Mouse (Mus musculus): ENCODE results near the gene Prg3. TPM values are rescaled to one million over a fixed set of nuclear protein-coding genes. Genes with fewer than 3 reads are reported as not detected.

The Prg3 gene
- not detected in 2 replicates for total RNA-seq (2021)
- long read RNA-seq: 0 reads

GRCm38 (mm10) chr2:84987930-84988329 is at the start of gene Prg3:
Prg3 (plus strand) TSS chr2:84988215.
- DNase-seq: no peak

- DNase-seq: peak; percentile 15
Observed at GRCm38 (mm10) chr2:84938249-84938946, 49.6 kb upstream of the Prg3 start.

- DNase-seq: no peak
Observed at GRCm38 (mm10) chr2:84939306-84939705, 48.7 kb upstream of the Prg3 start.

- DNase-seq: no peak
Observed at GRCm38 (mm10) chr2:84939711-84940110, 48.3 kb upstream of the Prg3 start.

GRCm38 (mm10) chr2:84941332-84941731 is 46.7 kb upstream of the Prg3 start:
- DNase-seq: no peak

- no peak for DNase-seq
Observed at GRCm38 (mm10) chr2:84941795-84942194, 46.2 kb upstream of the Prg3 start.

GRCm38 (mm10) chr2:84947154-84947771 is 40.8 kb upstream of the Prg3 start:
- no peak for DNase-seq

- DNase-seq: no peak
Observed at GRCm38 (mm10) chr2:84948252-84948651, 39.8 kb upstream of the Prg3 start.

GRCm38 (mm10) chr2:84948721-84949120 is 39.3 kb upstream of the Prg3 start:
- DNase-seq: no peak

- no peak for DNase-seq
Observed at GRCm38 (mm10) chr2:84951027-84951426, 37.0 kb upstream of the Prg3 start.

- DNase-seq: no peak
Observed at GRCm38 (mm10) chr2:84952251-84952650, 35.8 kb upstream of the Prg3 start.

- no peak for DNase-seq
Observed at GRCm38 (mm10) chr2:84952693-84953092, 35.3 kb upstream of the Prg3 start.

- no peak for DNase-seq
Observed at GRCm38 (mm10) chr2:84955435-84955834, 32.6 kb upstream of the Prg3 start.

- DNase-seq: peak; percentile 80
Observed at GRCm38 (mm10) chr2:84956274-84956673, 31.7 kb upstream of the Prg3 start.

GRCm38 (mm10) chr2:84958588-84959264 is 29.3 kb upstream of the Prg3 start:
- no peak for DNase-seq

GRCm38 (mm10) chr2:84961300-84961699 is 26.7 kb upstream of the Prg3 start:
- peak; percentile 66 for DNase-seq

- DNase-seq: no peak
Observed at GRCm38 (mm10) chr2:84961901-84962300, 26.1 kb upstream of the Prg3 start.

GRCm38 (mm10) chr2:84962906-84963507 is 25.0 kb upstream of the Prg3 start:
- DNase-seq: no peak

- DNase-seq: no peak
Observed at GRCm38 (mm10) chr2:84964111-84964801, 23.8 kb upstream of the Prg3 start.

- no peak for DNase-seq
Observed at GRCm38 (mm10) chr2:84967318-84967991, 20.6 kb upstream of the Prg3 start.

GRCm38 (mm10) chr2:84975580-84975979 is 12.4 kb upstream of the Prg3 start:
- DNase-seq: no peak

GRCm38 (mm10) chr2:84980188-84980587 is 7.8 kb upstream of the Prg3 start, which contains the start of gene Prg2:
Prg2 (plus strand) TSS chr2:84980461.
- no peak for DNase-seq
